Mouse (Mus musculus): Measurements from ENCODE around the gene Rbms1.

Gene Rbms1

DNA sequence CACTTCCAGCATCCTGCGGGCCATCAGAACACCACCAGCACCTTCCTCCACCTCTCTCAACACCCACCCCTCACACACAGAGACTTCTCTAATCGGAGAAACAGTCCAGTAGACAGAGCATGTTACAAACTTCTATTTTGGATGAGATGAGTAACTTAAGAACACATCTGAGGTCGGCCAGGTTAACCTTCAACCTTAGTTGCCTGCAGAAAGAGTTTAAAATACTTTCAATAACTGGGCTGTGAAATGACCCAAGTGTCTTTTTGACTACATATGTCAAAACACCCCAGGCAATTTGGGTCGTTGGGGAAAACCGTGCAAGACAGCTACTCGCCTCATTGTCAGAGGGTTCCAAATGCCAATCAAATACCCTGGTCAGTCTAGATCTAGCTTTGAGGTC lies 250.5 kb downstream of the Rbms1 start:
- DNase-seq (ENCODE audit: low spot score), result no peak

DNA sequence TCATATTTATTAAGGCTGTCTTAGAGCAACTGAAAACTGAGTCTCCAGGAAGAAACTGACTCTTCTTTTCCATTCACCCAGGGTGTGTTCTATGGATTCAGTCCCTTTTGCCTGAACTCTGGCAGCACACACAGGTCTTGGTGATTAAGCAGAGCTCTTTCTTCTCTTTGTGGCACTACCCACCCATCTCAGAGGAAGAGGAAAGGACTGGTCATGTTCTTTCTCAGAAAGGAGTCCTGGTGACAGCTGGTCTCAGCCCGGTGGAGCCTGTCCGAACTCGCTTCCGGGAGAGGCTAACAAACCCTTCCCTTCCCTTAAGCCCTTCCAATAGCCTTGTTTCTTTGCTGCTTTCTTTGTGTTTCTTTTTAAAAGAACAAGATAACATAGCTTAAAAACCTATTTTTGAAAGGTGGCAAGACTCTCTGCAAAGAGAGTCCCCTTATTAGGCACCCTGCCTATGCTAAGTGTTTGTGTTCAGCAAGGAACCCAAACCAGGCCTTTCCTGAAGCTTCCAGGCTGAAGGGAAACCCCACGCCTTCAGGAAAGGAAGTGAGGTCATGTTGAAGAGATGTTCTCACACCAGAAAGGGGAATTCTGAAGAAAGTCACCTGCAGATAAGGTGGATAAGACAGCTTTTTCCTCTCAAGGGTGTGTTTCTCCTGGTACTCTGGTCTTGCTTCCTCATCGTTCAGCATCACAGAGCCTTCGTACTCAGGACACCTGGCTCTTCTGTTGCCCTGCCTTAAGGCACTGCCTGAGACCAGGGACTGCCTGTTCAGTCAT lies 251.7 kb downstream of the Rbms1 start:
- DNase-seq (ENCODE audit: low spot score), result no peak

DNA sequence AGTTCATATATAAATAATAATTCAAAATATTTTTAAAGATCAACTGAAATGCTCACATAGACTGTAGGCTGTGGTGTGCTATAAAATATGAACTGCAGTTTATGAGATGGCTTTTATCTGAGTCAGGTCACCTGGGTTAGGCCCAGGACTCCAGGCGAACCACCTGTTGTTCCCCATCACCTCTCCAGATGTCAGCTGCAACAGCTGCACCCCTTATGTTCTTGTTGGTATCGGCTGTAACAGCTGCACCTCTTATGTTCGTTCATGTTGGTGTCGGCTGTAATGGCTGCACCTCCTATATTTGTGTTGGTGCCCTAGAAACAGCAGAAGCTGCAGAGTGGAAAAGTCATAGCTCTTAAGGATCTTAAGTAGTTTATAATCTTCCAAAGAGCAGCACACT lies 252.7 kb downstream of the Rbms1 start:
- DNase-seq (ENCODE audit: low spot score), result no peak

DNA sequence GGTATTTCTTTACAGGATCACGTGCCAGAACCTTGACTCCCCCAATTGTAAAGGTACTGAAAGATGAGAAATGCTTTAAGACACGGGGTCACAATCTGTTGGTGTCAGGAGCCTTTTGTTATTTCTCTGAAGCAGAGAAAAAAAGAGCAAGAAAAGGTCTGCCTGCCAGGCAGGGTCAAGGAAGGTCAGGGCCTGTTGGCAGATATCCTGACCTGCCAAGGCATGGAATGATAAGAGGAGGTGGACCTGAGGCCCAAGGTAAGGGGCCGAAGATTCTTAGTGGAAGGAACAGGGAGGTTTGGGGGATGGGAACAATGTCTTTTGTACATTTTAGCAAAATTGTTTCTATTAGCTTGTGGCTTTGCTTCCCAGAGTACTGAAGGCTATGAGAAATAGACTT lies 254.3 kb downstream of the Rbms1 start:
- no peak for DNase-seq (ENCODE audit: low spot score)

DNA sequence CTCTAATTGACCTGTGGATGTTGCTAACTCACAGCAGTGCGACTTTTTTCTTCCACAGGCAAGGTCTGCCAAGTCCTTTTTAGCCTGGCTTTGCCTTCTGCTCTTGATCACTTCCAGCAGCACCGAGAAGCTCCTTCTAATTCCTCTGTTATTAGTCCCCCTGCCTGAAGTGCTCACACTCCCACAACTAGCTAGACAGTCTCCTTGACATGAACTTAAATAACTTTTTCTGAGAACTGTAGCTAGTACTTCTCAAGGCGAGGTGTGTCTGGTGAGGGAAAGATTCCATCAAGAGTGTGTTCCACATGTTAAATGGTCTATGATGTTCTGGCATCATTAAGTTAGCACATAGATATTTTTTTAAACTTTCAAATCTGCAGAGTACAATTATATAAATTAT lies 256.1 kb downstream of the Rbms1 start:
- DNase-seq (ENCODE audit: low spot score), result no peak

DNA sequence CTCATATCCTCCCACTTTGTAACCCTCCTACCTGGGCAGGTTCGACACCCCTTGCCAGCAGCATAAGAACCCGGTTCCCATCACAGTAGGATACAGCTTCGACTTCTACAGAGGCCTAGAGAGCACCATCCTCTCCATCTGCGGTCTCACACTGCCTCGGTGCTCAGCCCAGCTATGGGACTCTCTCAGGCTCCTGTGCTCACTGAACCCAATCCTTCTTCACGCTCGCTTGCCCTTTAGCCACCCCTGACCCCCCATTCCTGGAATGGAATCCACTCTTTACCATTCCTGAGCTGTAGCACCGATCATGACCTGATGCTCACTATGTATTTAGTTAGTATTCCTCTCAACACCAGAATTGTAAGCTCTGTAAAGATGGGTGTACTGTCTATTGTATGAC lies 257.6 kb downstream of the Rbms1 start:
- DNase-seq (ENCODE audit: low spot score), result no peak

DNA sequence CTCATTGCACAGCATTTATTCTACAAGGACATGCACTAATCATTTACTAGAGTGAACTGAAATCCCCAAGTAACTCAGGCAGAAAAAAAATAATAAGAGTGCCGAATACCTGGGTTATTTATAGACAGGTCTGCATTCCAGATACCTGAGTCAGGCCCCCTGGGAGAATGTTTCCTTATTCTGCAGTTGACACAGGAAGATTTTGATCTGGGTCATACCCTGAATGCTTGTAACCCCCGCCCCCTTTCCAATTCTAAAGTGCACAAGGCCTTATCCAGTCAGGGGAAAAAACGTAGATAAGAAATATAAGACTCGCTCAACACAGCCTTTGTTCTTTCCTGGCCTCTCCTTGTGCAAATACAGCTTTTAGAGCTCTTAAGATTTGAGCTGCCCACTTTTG lies 259.7 kb downstream of the Rbms1 start:
- no peak for DNase-seq (ENCODE audit: low spot score)

DNA sequence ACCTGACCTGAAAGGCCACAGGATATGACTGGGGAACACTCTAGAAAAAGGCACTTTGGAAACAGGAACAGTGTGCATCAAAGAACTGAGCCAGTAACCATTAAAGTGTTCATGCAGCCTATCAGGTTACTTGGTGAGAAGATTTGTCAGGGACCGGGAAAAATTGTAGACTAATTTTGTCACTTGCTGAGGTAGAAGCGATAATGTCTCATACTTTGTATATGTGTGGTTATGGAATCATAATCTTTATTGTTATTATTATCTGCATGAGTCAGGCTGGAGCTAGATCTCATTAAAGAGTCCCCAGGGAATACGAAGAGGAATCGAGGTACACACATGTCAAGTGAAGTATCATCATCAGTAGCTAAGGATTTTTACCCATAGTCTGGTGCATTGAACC lies 262.0 kb downstream of the Rbms1 start:
- no peak for DNase-seq (ENCODE audit: low spot score)
